Mouse (Mus musculus) spleen, adult 2 months (tissue): ENCODE measurements around the gene Ppargc1a. TPM values are rescaled to one million over a fixed set of nuclear protein-coding genes. Genes with fewer than 3 reads are reported as not detected.

Source experiments
- DNase-seq, 2 experiments: peaks; one replicate each; pipeline versions ENCODE4 v3.0.0 to v3.0.0-alpha.2; 2012 to 2021; ENCODE audit warnings: low spot score in 2 of 2, low read depth in 1 of 2
- H3K27ac ChIP-seq: fragments of 200-500 bp; 2 replicates; pipeline ENCODE4 v1.5.1; 2012; ENCODE audit warnings: low read length, inconsistent platforms; ENCODE audit not compliant: insufficient read depth
- H3K27me3 ChIP-seq: fragments of 200-500 bp; 2 replicates; pipeline ENCODE4 v1.6.1; 2012; ENCODE audit warnings: mild to moderate bottlenecking, moderate library complexity, low read length, inconsistent platforms; ENCODE audit not compliant: control insufficient read depth, insufficient read depth
- H3K36me3 ChIP-seq: fragments of 200-500 bp; 2 replicates; pipeline ENCODE4 v1.6.1; 2012; ENCODE audit warnings: mild to moderate bottlenecking, low read length, inconsistent platforms; ENCODE audit not compliant: control insufficient read depth, insufficient read depth
- H3K4me1 ChIP-seq: fragments of 200-500 bp; 2 replicates; pipeline ENCODE4 v1.6.1; 2011; ENCODE audit warnings: inconsistent platforms; ENCODE audit not compliant: control insufficient read depth, insufficient read depth, insufficient read length
- H3K4me3 ChIP-seq: fragments of 200-500 bp; 2 replicates; pipeline ENCODE4 v1.5.1; 2011; ENCODE audit warnings: mild to moderate bottlenecking, inconsistent platforms; ENCODE audit not compliant: insufficient read depth, insufficient read length; ENCODE audit errors: extremely low read depth
- CTCF ChIP-seq: fragments of 200-500 bp; IDR thresholded peaks from 2 replicates; pipeline ENCODE4 v1.5.1; 2011; ENCODE audit warnings: mild to moderate bottlenecking, inconsistent platforms; ENCODE audit not compliant: insufficient read depth, insufficient read length, insufficient replicate concordance; ENCODE audit errors: extremely low read depth
- POLR2A ChIP-seq: fragments of 200-500 bp; IDR thresholded peaks from 2 replicates; pipeline ENCODE4 v1.6.1; 2011; ENCODE audit warnings: low read depth, low read length, inconsistent platforms
- WGBS: fragments of 180-500 bp; shearing (Covaris S2); methylation state at CpG from one replicate; pipeline ENCODE4 v1.1.7; 2018; 5-methylcytosine and 5-hydroxymethylcytosine counted together
- polyA plus RNA-seq: library from polyadenylated mRNA; depleted of rRNA; stranded (reverse); fragments of >200 nt; gene quantifications from 2 replicates; pipeline ENCODE4 v1.2.3, GENCODE M21; 2012

The Ppargc1a gene
- polyA plus RNA-seq, 1 experiment = 0.30 TPM

GRCm38 (mm10) chr5:51520807-51521206 is 46.7 kb downstream of the Ppargc1a start:
- DNase-seq = no peak
- Histone ChIP-seq H3K27me3 (no peaks in the 10 kb centered on the region; the same call in 1 of the 2 replicates), H3K36me3 (no peaks in the 10 kb centered on the region), H3K4me1 (no peaks in the 10 kb centered on the region), H3K27ac (no peak overlapping the region), H3K4me3 (no peak overlapping the region)
- 80% methylated on average over 3 of the region's 3 CpGs for WGBS
- no peak for TF ChIP-seq CTCF
- TF ChIP-seq POLR2A = no peak

- H3K4me1 ChIP-seq = no peaks in the 10 kb centered on the region
- H3K27ac ChIP-seq = no peak overlapping the region
- H3K27me3 ChIP-seq = no peaks in the 10 kb centered on the region
- no peak overlapping the region for H3K4me3 ChIP-seq
- TF ChIP-seq CTCF (no peak), POLR2A (no peak)
- 89% methylated on average over 6 of the region's 6 CpGs for WGBS
- no peaks in the 10 kb centered on the region for H3K36me3 ChIP-seq
- no peak for DNase-seq
These were observed 49.9 kb downstream of the Ppargc1a start for GRCm38 (mm10) chr5:51517440-51518187.

GRCm38 (mm10) chr5:51504654-51505053 is 62.9 kb downstream of the Ppargc1a start:
- Histone ChIP-seq H3K27me3 (no peaks in the 10 kb centered on the region), H3K4me3 (no peak overlapping the region), H3K36me3 (no peaks in the 10 kb centered on the region), H3K4me1 (no peaks in the 10 kb centered on the region), H3K27ac (no peak overlapping the region)
- no peak for TF ChIP-seq POLR2A
- 87% methylated on average over 2 of the region's 2 CpGs for WGBS
- no peak for DNase-seq

GRCm38 (mm10) chr5:51497910-51498517 is 69.5 kb downstream of the Ppargc1a start:
- WGBS = 62% methylated on average over 9 of the region's 9 CpGs
- Histone ChIP-seq H3K27ac (no peak overlapping the region), H3K4me1 (no peaks in the 10 kb centered on the region), H3K36me3 (no peaks in the 10 kb centered on the region), H3K27me3 (no peaks in the 10 kb centered on the region), H3K4me3 (no peak overlapping the region)
- DNase-seq = no peak
- TF ChIP-seq POLR2A = no peak
- TF ChIP-seq CTCF = no peak

GRCm38 (mm10) chr5:51495446-51495845 is 72.1 kb downstream of the Ppargc1a start:
- H3K27ac ChIP-seq = no peak overlapping the region
- no peaks in the 10 kb centered on the region for H3K4me1 ChIP-seq
- no peaks in the 10 kb centered on the region for H3K36me3 ChIP-seq
- WGBS = 85% methylated on average over 6 of the region's 6 CpGs
- H3K27me3 ChIP-seq = no peaks in the 10 kb centered on the region
- no peak for DNase-seq
- TF ChIP-seq CTCF = no peak
- TF ChIP-seq POLR2A = no peak
- H3K4me3 ChIP-seq = no peak overlapping the region

- Histone ChIP-seq H3K4me3 (no peak overlapping the region), H3K36me3 (no peaks in the 10 kb centered on the region), H3K4me1 (no peaks in the 10 kb centered on the region), H3K27ac (no peak overlapping the region), H3K27me3 (no peaks in the 10 kb centered on the region)
- TF ChIP-seq POLR2A = no peak
- no peak for TF ChIP-seq CTCF
- DNase-seq = no peak
- WGBS = 47% methylated on average over 15 of the region's 15 CpGs
These were observed 73.1 kb downstream of the Ppargc1a start for GRCm38 (mm10) chr5:51494358-51494876.

GRCm38 (mm10) chr5:51483768-51484167 is 83.8 kb downstream of the Ppargc1a start:
- Histone ChIP-seq H3K36me3 (no peaks in the 10 kb centered on the region), H3K27ac (no peak overlapping the region), H3K27me3 (no peaks in the 10 kb centered on the region), H3K4me1 (no peaks in the 10 kb centered on the region), H3K4me3 (no peak overlapping the region)
- no peak for DNase-seq
- WGBS = 86% methylated on average over 1 of the region's 1 CpGs
- TF ChIP-seq CTCF = no peak
